Mouse (Mus musculus): ENCODE measurements at regions not wholly inside any gene's neighbourhood (a gene's known extent, or its start where the extent isn't known, plus 50 kb on each side); places are given as distances from the start of the nearest gene placed in this dataset.

DNA sequence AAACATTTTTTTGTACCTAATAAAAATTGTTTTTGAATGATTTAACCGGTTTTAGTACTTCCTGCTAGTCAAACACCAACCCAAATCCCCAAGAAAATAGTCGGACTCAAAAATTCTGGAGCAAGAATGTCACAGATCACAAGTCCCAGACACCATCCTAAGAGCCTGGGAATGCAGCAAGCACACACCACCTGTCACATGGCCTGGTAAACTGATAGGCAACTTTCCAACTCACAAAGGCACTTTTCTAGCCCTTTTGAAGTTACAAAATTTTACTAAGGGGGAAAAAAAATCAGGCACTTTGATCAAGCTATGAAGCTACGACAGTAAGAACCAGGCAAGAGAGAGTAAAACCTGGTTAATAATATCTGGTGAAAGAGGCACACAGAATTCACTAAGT is 70.7 kb upstream of the Tln2 start:
- Histone ChIP-seq H3K36me3 (ENCODE audit: control insufficient read depth) (no peaks in the 10 kb centered on the region), H3K27me3 (ENCODE audit: control insufficient read depth) (peaks cover 44% of the 10 kb centered on the region), H3K9me3 (ENCODE audit: control insufficient read depth, low read length) (no peaks in the 10 kb centered on the region), H3K4me3 (replicated peaks) (no peak overlapping the region), H3K4me1 (ENCODE audit: control insufficient read depth) (peaks cover 4% of the 10 kb centered on the region; the same call in 1 of the 2 replicates)
- TF ChIP-seq GATA1 (IDR thresholded peaks at IDR 0.05; ENCODE audit: low read length) (no peak), TAL1 (IDR thresholded peaks at IDR 0.05; ENCODE audit: low read length) (no peak)

DNA sequence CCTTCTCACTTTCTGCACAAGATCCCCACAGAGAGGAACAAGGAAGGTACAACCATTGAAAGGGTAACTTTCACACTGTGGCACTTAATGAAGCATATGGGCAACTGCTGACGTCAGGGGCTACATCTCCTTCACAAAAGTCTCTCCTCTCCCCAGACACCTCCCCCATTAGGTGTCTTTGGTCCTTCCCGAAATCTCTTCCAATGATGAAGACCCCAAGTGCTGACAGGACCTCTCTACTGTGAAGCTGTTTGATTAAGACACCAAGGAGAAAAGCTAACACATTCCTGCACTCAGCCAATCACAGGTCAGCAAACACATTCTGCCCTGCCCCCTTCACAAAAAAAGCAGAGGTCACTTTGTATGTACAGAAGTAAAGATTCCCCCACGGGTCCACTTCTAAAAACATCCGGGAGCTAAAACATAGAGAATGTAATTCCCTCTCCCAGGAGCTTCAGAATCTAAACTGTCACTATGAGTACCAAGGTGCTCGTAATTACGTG is 72.3 kb upstream of the Tln2 start:
- Histone ChIP-seq H3K4me3 (replicated peaks) (peak overlapping the region; percentile 63), H3K9me3 (ENCODE audit: control insufficient read depth, low read length) (no peaks in the 10 kb centered on the region), H3K4me1 (ENCODE audit: control insufficient read depth) (peaks cover 4% of the 10 kb centered on the region; the same call in 1 of the 2 replicates), H3K27me3 (ENCODE audit: control insufficient read depth) (peaks cover 53% of the 10 kb centered on the region), H3K36me3 (ENCODE audit: control insufficient read depth) (no peaks in the 10 kb centered on the region)
- TF ChIP-seq TAL1 (IDR thresholded peaks at IDR 0.05; ENCODE audit: low read length) (no peak), GATA1 (IDR thresholded peaks at IDR 0.05; ENCODE audit: low read length) (no peak)

DNA sequence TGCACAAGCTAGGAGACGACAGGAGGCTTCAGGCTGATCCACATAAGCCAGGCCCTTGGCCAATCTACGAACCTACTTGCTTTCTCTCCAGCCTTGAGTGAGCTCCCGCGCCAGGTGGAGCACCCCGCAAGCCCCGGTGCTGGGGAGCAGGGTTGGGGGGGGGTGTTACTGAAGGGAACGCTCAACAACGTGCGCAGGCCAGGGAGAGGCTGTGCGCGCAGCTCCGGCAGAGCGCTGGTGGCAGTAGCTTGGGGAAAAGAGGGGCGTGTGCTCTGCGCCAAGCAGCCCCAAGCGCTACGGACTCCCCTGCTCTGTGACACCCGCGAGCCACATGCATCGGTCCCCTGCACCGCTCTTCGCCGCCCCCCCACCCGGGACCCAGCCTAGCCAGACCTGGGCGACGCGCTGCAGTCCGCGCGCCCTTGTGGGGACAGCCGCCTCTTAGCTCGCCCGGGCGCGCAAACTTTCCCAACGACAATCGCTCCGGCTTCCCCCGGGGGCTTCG is 73.1 kb upstream of the Tln2 start:
- peak overlapping the region; percentile 63 for H3K4me3 ChIP-seq (replicated peaks)
- H3K27me3 ChIP-seq (ENCODE audit: control insufficient read depth), result peaks cover 53% of the 10 kb centered on the region
- TF ChIP-seq GATA1 (IDR thresholded peaks at IDR 0.05; ENCODE audit: low read length) (no peak), TAL1 (IDR thresholded peaks at IDR 0.05; ENCODE audit: low read length) (no peak)

DNA sequence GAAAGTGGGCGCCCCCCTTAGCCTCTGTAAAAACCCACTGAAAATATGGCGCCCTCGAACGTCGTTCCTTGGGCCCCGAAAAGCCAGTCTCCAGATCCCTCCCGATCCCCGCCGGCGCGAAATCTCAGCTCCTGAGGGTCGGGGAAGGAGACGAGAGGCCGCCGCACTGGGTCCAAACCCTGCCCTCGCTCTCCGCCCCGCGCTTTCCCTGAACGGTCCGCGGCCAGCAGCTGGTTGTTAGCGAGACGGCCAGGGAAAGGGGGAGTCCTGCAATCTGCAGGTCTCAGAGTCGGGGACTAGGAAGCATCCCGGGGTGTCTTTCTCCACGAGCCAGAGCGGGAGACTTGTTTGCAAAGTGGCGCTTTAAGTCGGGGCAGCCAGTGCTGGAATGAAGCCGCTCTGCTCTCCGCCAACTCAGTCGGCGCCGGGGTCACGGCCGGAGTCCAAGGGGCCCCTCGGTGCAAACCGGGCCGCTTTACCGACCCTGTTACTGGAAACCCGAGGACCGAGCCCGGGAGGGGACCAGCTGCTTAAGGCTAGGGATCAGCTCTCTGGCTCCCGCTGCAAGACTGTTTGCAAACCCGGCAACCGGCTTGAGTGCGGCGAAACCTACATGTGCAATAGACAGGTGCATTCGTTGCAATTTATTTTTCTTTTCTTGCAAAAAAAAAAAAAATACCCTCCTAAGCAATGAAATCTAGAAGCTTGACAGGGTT is 73.7 kb upstream of the Tln2 start:
- H3K4me1 ChIP-seq (ENCODE audit: control insufficient read depth), result peaks cover 4% of the 10 kb centered on the region; the same call in 1 of the 2 replicates
- H3K4me3 ChIP-seq (replicated peaks), result peak overlapping the region; percentile 63
- H3K27me3 ChIP-seq (ENCODE audit: control insufficient read depth), result peaks cover 53% of the 10 kb centered on the region
- TF ChIP-seq GATA1 (IDR thresholded peaks at IDR 0.05; ENCODE audit: low read length), result no peak
- TF ChIP-seq TAL1 (IDR thresholded peaks at IDR 0.05; ENCODE audit: low read length), result no peak
- no peaks in the 10 kb centered on the region for H3K9me3 ChIP-seq (ENCODE audit: control insufficient read depth, low read length)
- no peaks in the 10 kb centered on the region for H3K36me3 ChIP-seq (ENCODE audit: control insufficient read depth)

More for the DNA sequence above, 73.1 kb upstream of the Tln2 start:
- peaks cover 4% of the 10 kb centered on the region; the same call in 1 of the 2 replicates for H3K4me1 ChIP-seq (ENCODE audit: control insufficient read depth)
- no peaks in the 10 kb centered on the region for H3K36me3 ChIP-seq (ENCODE audit: control insufficient read depth)
- no peaks in the 10 kb centered on the region for H3K9me3 ChIP-seq (ENCODE audit: control insufficient read depth, low read length)

DNA sequence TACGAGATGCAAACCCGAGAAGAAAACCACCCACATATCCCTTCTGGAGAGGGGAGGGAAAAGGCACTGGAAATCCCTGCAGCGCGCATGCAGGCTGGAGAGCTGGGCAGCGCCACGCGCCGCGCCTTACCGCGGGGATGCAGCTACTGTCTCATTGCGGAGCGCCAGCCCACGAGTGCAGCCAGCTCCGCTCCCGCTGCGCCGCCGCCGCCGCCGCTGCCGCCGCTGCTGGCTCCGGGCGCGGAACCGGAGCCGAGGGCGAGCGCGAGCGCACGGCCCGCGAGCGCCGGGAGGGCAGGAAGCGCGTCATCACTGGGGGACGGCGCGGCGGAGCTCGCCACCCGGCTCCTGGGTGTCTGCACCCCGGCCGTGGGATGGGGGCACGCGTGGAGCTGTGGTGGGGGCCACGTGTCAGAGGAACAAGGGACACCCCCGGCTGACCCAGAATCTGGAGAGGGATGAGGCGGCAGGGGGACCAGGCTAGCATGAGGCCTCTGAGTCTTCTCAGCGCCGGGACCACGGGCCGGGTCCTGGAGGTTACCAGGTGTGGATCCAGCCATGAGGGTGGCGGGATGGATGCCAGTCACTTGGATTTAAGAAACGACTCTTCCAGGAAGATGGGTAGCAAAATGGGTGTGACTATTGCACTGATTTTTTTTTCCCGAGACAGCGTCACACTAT is 74.4 kb upstream of the Tln2 start:
- H3K4me1 ChIP-seq (ENCODE audit: control insufficient read depth), result peaks cover 4% of the 10 kb centered on the region; the same call in 1 of the 2 replicates
- H3K36me3 ChIP-seq (ENCODE audit: control insufficient read depth), result no peaks in the 10 kb centered on the region
- H3K9me3 ChIP-seq (ENCODE audit: control insufficient read depth, low read length), result no peaks in the 10 kb centered on the region
- TF ChIP-seq TAL1 (IDR thresholded peaks at IDR 0.05; ENCODE audit: low read length) (no peak), GATA1 (IDR thresholded peaks at IDR 0.05; ENCODE audit: low read length) (no peak)
- peak overlapping the region; percentile 63 for H3K4me3 ChIP-seq (replicated peaks)
- H3K27me3 ChIP-seq (ENCODE audit: control insufficient read depth), result peaks cover 53% of the 10 kb centered on the region

DNA sequence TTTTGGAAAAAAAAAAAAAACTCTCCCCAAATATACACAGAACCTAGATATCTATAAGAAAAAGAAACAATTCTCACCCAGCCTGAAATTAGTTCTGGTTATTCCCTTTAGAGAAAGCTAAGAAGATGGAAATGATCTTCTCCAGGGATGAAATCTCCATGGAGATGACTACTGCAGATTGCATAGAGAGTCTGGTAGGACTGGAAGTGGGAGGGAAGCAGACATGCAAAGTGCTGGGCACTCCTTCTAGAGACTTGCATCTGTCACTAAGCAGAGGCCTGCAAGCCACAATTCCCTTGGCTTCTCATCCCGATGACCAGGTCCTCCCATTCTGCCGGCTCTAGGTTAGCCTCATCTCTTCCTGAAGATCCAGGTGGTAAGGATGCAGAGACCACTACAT is 87.3 kb upstream of the Tln2 start:
- Histone ChIP-seq H3K27me3 (ENCODE audit: control insufficient read depth) (no peaks in the 10 kb centered on the region), H3K36me3 (ENCODE audit: control insufficient read depth) (no peaks in the 10 kb centered on the region), H3K9me3 (ENCODE audit: control insufficient read depth, low read length) (peaks cover 3% of the 10 kb centered on the region; the same call in 1 of the 2 replicates), H3K4me1 (ENCODE audit: control insufficient read depth) (no peaks in the 10 kb centered on the region), H3K4me3 (replicated peaks) (no peak overlapping the region)
- TF ChIP-seq TAL1 (IDR thresholded peaks at IDR 0.05; ENCODE audit: low read length) (no peak), GATA1 (IDR thresholded peaks at IDR 0.05; ENCODE audit: low read length) (no peak)

DNA sequence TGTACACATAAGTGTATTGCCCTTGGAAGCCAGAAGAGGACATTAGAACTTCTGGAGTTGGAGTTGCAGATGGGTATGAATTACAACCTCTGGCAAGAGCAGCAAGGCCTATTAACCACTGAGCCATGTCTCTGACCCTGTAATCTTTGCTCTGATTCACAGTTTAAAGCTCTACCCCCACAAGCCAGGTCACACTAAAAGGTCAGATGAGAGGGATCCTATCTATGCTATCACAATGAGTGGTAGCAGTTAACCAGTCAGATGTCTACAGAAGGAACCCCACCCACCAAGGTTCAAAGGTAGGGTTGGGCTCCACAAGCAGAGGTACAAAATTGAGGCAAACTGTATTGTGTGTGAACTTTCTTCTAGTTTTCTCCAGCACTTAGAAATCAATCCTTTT is 94.5 kb upstream of the C2cd4b start:
- Histone ChIP-seq H3K4me3 (replicated peaks) (no peak overlapping the region), H3K9me3 (ENCODE audit: control insufficient read depth, low read length) (peaks cover 5% of the 10 kb centered on the region; the same call in 1 of the 2 replicates), H3K36me3 (ENCODE audit: control insufficient read depth) (no peaks in the 10 kb centered on the region), H3K27me3 (ENCODE audit: control insufficient read depth) (no peaks in the 10 kb centered on the region), H3K4me1 (ENCODE audit: control insufficient read depth) (no peaks in the 10 kb centered on the region)
- TF ChIP-seq GATA1 (IDR thresholded peaks at IDR 0.05; ENCODE audit: low read length), result no peak
- TF ChIP-seq TAL1 (IDR thresholded peaks at IDR 0.05; ENCODE audit: low read length), result no peak

DNA sequence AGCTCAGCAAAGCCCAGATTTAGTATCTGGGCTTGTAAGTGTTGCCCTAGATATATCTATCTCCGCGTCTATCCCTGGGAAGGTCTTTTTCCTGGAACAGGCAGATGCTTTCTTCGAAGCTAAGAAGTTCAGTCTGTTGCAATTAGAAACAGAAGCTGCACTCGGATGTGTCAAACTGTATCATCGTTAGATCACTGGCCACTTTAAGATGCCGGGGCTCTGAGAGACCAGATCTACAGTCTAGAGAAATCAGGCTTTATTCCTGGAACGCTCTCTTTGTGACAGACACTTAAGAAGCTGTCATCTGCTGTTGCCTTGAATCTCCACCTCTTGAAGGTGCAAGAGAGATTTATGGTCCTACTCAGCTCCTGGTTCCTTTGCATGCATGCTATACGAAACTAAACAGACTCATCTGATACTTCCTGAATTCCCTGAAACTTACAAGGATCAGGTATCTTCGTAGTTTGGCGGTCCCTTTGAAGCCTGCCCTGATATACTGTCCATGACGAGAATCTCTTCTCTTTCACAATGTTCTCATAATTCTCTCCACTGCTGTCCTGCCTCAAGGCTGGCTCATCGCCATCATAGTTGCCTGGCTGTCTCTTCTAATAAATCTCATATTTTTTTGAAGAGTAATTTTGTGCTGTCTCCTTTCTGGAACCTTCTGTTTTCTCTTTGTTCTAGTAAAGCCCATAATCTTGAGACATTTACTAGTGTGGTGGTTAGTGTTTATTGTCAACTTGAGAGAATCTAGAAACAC is 88.8 kb upstream of the C2cd4b start:
- TF ChIP-seq GATA1 (IDR thresholded peaks at IDR 0.05; ENCODE audit: low read length) (no peak), TAL1 (IDR thresholded peaks at IDR 0.05; ENCODE audit: low read length) (no peak)
- Histone ChIP-seq H3K36me3 (ENCODE audit: control insufficient read depth) (no peaks in the 10 kb centered on the region), H3K4me1 (ENCODE audit: control insufficient read depth) (no peaks in the 10 kb centered on the region), H3K4me3 (replicated peaks) (no peak overlapping the region), H3K9me3 (ENCODE audit: control insufficient read depth, low read length) (no peaks in the 10 kb centered on the region), H3K27me3 (ENCODE audit: control insufficient read depth) (no peaks in the 10 kb centered on the region)
